ENCODE assay signal across 9 mouse cellular contexts in the genomic region with DNA sequence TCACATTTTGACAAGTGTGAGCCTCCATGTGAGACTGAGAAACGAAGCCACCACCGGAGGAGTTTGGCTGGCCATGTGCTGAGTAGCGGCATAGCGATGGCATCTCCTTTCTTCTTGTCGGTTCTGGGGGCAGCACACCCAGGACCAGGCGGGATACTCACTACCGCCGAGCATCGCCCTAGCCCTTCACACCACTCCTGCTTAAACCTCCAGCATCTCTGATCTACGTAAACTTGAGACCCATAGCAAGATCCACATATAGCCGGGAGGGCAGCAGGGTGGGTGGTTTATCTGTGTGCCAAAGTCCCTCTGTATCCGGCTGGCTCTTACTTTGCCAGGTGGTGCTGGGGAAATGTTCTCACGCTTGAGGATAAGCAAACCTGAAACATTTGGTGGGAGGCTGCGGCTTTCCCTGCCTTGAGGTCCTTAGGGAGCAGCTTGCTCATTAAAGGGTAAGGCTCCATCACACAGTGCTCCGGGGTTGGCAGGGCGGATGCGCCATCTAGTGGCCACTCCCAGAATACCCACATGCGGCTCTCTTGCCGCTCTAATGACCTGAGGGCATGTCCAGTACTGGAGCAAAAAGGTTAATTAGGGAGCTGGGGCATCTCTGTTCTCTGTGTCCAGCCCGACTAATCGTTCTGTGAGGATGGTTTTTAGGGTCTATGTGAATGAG.
DNase-seq lines count a peak whose midpoint lies in the region; ATAC-seq lines count a peak whose summit lies in the region.
"Had no signal": no experiment of that assay in that cellular context is flagged by ENCODE, and none has a peak within 500 bp of the region (broad histone marks: within the 10 kb centered on the region; RNA-seq: fewer than 3 reads in every experiment).

No protein-coding gene starts in this region.

- DNase-seq in adrenal gland, adult (ENCODE audit: inconsistent age in 2 of 2, low spot score in 1 of 2), result peak; percentile 77 to 93
- peak; percentile 89 for DNase-seq in embryo, embryonic 10 days (ENCODE audit: low spot score)
- DNase-seq in gastrocnemius, postnatal 36 days, result peak; percentile 74 to 84
- peak; percentile 76 to 82 for DNase-seq in left cerebral cortex, postnatal 36 days (ENCODE audit: low spot score in 2 of 2)
- peak; percentile 86 for DNase-seq in midbrain, embryonic 10.5 days (ENCODE audit: low spot score)
- peak; percentile 68 for DNase-seq in right cerebral cortex, postnatal 25 days
- DNase-seq in urinary bladder, postnatal 25 days (ENCODE audit: low spot score), result peak; percentile 84

- no peaks in the 10 kb centered on the region for H3K36me3 ChIP-seq in intestine, embryonic 15.5 days
- H3K36me3 ChIP-seq in midbrain, embryonic 10.5 days, result no peaks in the 10 kb centered on the region

- peak; percentile 83 for ATAC-seq in intestine, embryonic 15.5 days

- WGBS in intestine, embryonic 15.5 days, result 49% methylated on average over 21 of the region's 21 CpGs
- 49% methylated on average over 21 of the region's 21 CpGs for WGBS in midbrain, embryonic 10.5 days

- peaks cover 18% of the 10 kb centered on the region for H3K4me1 ChIP-seq in intestine, embryonic 15.5 days (replicated peaks)
- H3K4me1 ChIP-seq in midbrain, embryonic 10.5 days, result peaks cover 26% of the 10 kb centered on the region

- H3K9me3 ChIP-seq in intestine, embryonic 15.5 days, result no peaks in the 10 kb centered on the region
- no peaks in the 10 kb centered on the region for H3K9me3 ChIP-seq in midbrain, embryonic 10.5 days (replicated peaks)

- no peaks in the 10 kb centered on the region for H3K27me3 ChIP-seq in intestine, embryonic 15.5 days (replicated peaks)
- peaks cover 5% of the 10 kb centered on the region; the same call in 1 of the 2 replicates for H3K27me3 ChIP-seq in midbrain, embryonic 10.5 days (ENCODE audit: low read depth, poor library complexity, severe bottlenecking)

- no peak overlapping the region for H3K4me2 ChIP-seq in intestine, embryonic 15.5 days (replicated peaks)

- no peak overlapping the region for H3K4me3 ChIP-seq in intestine, embryonic 15.5 days (replicated peaks)
- 0 out of 2 replicates have a peak overlapping the region, but pooled peaks have one; percentile 7 for H3K4me3 ChIP-seq in midbrain, embryonic 10.5 days
- H3K4me3 ChIP-seq: myocyte had no signal

- H3K9ac ChIP-seq in intestine, embryonic 15.5 days, result no peak overlapping the region

- no peak overlapping the region for H3K27ac ChIP-seq in intestine, embryonic 15.5 days
- 0 out of 2 replicates have a peak overlapping the region, but pooled peaks have one; percentile 28 for H3K27ac ChIP-seq in midbrain, embryonic 10.5 days (replicated peaks)

- intact Hi-C loops in gastrocnemius, postnatal 36 days (cut with DNase I), result loop anchor here (5.0 kb wide), 2 partner anchors 273 to 523 kb away; no protein-coding TSS in a partner anchor
- intact Hi-C loops in left cerebral cortex, postnatal 36 days (cut with DNase I), result loop anchor here (5.0 kb wide), 3 partner anchors 123 to 528 kb away; a partner anchor contains a TSS
